Mouse (Mus musculus): Measurements from ENCODE around the gene Col4a6. TPM values are rescaled to one million over a fixed set of nuclear protein-coding genes. Genes with fewer than 3 reads are reported as not detected.

Gene Col4a6
- polyA plus RNA-seq, 1 experiment from 2014 or later = 0.08 TPM

GRCm38 (mm10) chrX:141439423-141439822 is 34.5 kb downstream of the Col4a6 start:
- H3K9me3 ChIP-seq (ENCODE audit: low read length) = no peaks in the 10 kb centered on the region
- H3K4me3 ChIP-seq (ENCODE audit: low read depth, low read length) = no peak overlapping the region
- H3K36me3 ChIP-seq (replicated peaks; ENCODE audit: insufficient read depth, low read length) = no peaks in the 10 kb centered on the region
- TF ChIP-seq CTCF (IDR thresholded peaks at IDR 0.05; ENCODE audit: low read depth) (no peak), EP300 (IDR thresholded peaks at IDR 0.05; ENCODE audit: low read depth) (no peak)
- H3K9ac ChIP-seq (replicated peaks) = no peak overlapping the region
- ATAC-seq = no peak
- no peak for DNase-seq
- H3K4me1 ChIP-seq (ENCODE audit: insufficient read depth) = no peaks in the 10 kb centered on the region
- no peaks in the 10 kb centered on the region for H3K27me3 ChIP-seq (ENCODE audit: insufficient read depth, low read length)
- 62% methylated on average over 2 of the region's 2 CpGs for whole genome bisulfite sequencing (ENCODE audit: insufficient replicate concordance)
- H3K4me2 ChIP-seq (ENCODE audit: low read depth, low read length) = no peak overlapping the region
- H3K27ac ChIP-seq (ENCODE audit: low read depth) = no peak overlapping the region

- TF ChIP-seq CTCF (IDR thresholded peaks at IDR 0.05; ENCODE audit: low read depth) = no peak
- TF ChIP-seq EP300 (IDR thresholded peaks at IDR 0.05; ENCODE audit: low read depth) = no peak
- ATAC-seq (no peak), DNase-seq (no peak)
- Histone ChIP-seq H3K9me3 (ENCODE audit: low read length) (no peaks in the 10 kb centered on the region), H3K4me1 (ENCODE audit: insufficient read depth) (no peaks in the 10 kb centered on the region), H3K9ac (replicated peaks) (no peak overlapping the region), H3K4me3 (ENCODE audit: low read depth, low read length) (no peak overlapping the region), H3K4me2 (ENCODE audit: low read depth, low read length) (no peak overlapping the region), H3K27me3 (ENCODE audit: insufficient read depth, low read length) (no peaks in the 10 kb centered on the region; the same call in 1 of the 2 replicates), H3K36me3 (replicated peaks; ENCODE audit: insufficient read depth, low read length) (no peaks in the 10 kb centered on the region), H3K27ac (ENCODE audit: low read depth) (no peak overlapping the region)
- WGBS (ENCODE audit: insufficient replicate concordance) = 67% methylated on average over 6 of the region's 6 CpGs
These were observed 37.1 kb downstream of the Col4a6 start for GRCm38 (mm10) chrX:141436780-141437179.

- DNase-seq (no peak), ATAC-seq (no peak)
- Histone ChIP-seq H3K4me1 (ENCODE audit: insufficient read depth) (no peaks in the 10 kb centered on the region), H3K27ac (ENCODE audit: low read depth) (no peak overlapping the region), H3K4me2 (ENCODE audit: low read depth, low read length) (no peak overlapping the region), H3K9me3 (ENCODE audit: low read length) (no peaks in the 10 kb centered on the region), H3K27me3 (ENCODE audit: insufficient read depth, low read length) (no peaks in the 10 kb centered on the region), H3K36me3 (replicated peaks; ENCODE audit: insufficient read depth, low read length) (no peaks in the 10 kb centered on the region), H3K4me3 (ENCODE audit: low read depth, low read length) (no peak overlapping the region), H3K9ac (replicated peaks) (no peak overlapping the region)
- TF ChIP-seq EP300 (IDR thresholded peaks at IDR 0.05; ENCODE audit: low read depth) (no peak), CTCF (IDR thresholded peaks at IDR 0.05; ENCODE audit: low read depth) (no peak)
- 59% methylated on average over 2 of the region's 2 CpGs for WGBS (ENCODE audit: insufficient replicate concordance)
These were observed 58.6 kb downstream of the Col4a6 start for GRCm38 (mm10) chrX:141415318-141415717.

- Histone ChIP-seq H3K4me1 (ENCODE audit: insufficient read depth) (no peaks in the 10 kb centered on the region), H3K36me3 (replicated peaks; ENCODE audit: insufficient read depth, low read length) (no peaks in the 10 kb centered on the region), H3K4me2 (ENCODE audit: low read depth, low read length) (no peak overlapping the region), H3K27me3 (ENCODE audit: insufficient read depth, low read length) (no peaks in the 10 kb centered on the region; the same call in 1 of the 2 replicates), H3K9ac (replicated peaks) (no peak overlapping the region), H3K9me3 (ENCODE audit: low read length) (no peaks in the 10 kb centered on the region), H3K4me3 (ENCODE audit: low read depth, low read length) (no peak overlapping the region), H3K27ac (ENCODE audit: low read depth) (no peak overlapping the region)
- no peak for TF ChIP-seq EP300 (IDR thresholded peaks at IDR 0.05; ENCODE audit: low read depth)
- TF ChIP-seq CTCF (IDR thresholded peaks at IDR 0.05; ENCODE audit: low read depth) = no peak
- no peak for DNase-seq
- WGBS (ENCODE audit: insufficient replicate concordance) = 59% methylated on average over 3 of the region's 3 CpGs
- no peak for ATAC-seq
These were observed 77.6 kb downstream of the Col4a6 start for GRCm38 (mm10) chrX:141396243-141396642.

DNA sequence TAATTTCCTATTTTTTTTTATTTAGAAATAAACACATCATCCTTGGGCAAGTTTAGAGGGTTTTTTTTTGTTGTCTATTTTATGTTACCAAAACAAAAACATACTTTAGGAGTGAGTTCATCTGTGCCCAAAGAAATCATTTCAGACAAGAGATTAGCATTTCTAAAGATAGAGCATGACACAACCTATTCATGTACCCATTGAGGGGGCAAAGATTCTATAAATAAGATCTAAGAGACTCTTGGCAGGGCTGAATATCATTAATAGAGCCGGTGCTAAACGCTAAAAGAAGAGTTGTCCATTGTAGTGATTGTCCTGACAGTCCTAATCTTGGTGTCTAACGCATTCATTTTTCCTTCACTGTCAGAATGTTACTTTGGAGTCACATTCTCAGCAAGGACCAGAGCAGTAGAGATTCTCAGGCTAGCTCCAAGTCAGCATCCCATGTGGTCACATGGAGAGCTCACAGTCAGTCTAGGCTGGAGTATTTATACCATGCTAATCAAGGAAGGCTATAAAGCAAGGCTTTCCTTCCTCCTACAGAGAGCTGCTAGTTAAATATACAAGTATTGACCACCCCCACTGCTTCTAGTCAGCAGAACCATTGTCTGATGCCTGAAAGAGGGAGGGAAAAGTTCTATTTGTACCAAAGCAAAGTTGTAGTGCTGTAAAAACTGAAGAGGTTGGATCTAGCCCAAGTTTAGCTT is 88.3 kb downstream of the Col4a6 start:
- no peak overlapping the region for H3K4me2 ChIP-seq (ENCODE audit: low read depth, low read length)
- no peak overlapping the region for H3K4me3 ChIP-seq (ENCODE audit: low read depth, low read length)
- WGBS (ENCODE audit: insufficient replicate concordance) = 70% methylated on average over 3 of the region's 3 CpGs
- H3K27me3 ChIP-seq (ENCODE audit: insufficient read depth, low read length) = no peaks in the 10 kb centered on the region
- no peaks in the 10 kb centered on the region for H3K36me3 ChIP-seq (replicated peaks; ENCODE audit: insufficient read depth, low read length)
- ATAC-seq (no peak), DNase-seq (no peak)
- no peak overlapping the region for H3K9ac ChIP-seq (replicated peaks)
- TF ChIP-seq EP300 (IDR thresholded peaks at IDR 0.05; ENCODE audit: low read depth) (no peak), CTCF (IDR thresholded peaks at IDR 0.05; ENCODE audit: low read depth) (no peak)
- no peaks in the 10 kb centered on the region for H3K4me1 ChIP-seq (ENCODE audit: insufficient read depth)
- H3K9me3 ChIP-seq (ENCODE audit: low read length) = no peaks in the 10 kb centered on the region
- H3K27ac ChIP-seq (ENCODE audit: low read depth) = no peak overlapping the region

- no peak for DNase-seq
- Histone ChIP-seq H3K4me1 (ENCODE audit: insufficient read depth) (no peaks in the 10 kb centered on the region), H3K36me3 (replicated peaks; ENCODE audit: insufficient read depth, low read length) (no peaks in the 10 kb centered on the region), H3K9me3 (ENCODE audit: low read length) (no peaks in the 10 kb centered on the region), H3K27ac (ENCODE audit: low read depth) (no peak overlapping the region), H3K9ac (replicated peaks) (no peak overlapping the region), H3K4me3 (ENCODE audit: low read depth, low read length) (no peak overlapping the region), H3K4me2 (ENCODE audit: low read depth, low read length) (no peak overlapping the region), H3K27me3 (ENCODE audit: insufficient read depth, low read length) (no peaks in the 10 kb centered on the region)
- no peak for TF ChIP-seq EP300 (IDR thresholded peaks at IDR 0.05; ENCODE audit: low read depth)
- no peak for TF ChIP-seq CTCF (IDR thresholded peaks at IDR 0.05; ENCODE audit: low read depth)
- WGBS (ENCODE audit: insufficient replicate concordance) = 36% methylated on average over 2 of the region's 2 CpGs
- no peak for ATAC-seq
These were observed 89.2 kb downstream of the Col4a6 start for GRCm38 (mm10) chrX:141384632-141385031.
